Mouse (Mus musculus) WW6 (cell line): ENCODE data around the gene Vmn1r83.

Source experiments
- DNase-seq: peaks from one replicate; pipeline ENCODE4 v3.0.0-alpha.2; 2013; ENCODE audit warnings: low read depth, low spot score

Gene Vmn1r83

DNA sequence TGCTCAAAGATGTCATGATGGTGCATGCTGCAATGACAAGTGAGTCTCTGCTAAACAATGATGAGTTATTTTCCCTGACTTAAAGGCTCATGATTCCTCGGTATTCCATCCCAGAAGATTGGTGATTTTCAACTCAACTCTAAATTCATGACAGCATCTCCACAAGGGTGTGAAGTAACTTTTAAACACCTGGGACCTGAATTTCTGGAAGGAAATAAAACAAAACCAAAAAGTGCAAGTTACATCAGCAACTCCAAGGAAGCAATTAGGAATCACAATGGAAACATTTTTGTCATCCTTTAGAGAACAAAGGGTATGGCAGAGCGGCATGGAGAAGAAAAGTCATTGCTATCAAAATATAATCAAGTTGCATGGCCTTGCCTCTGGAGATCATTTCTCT, at the start of gene Vmn1r83:
Gene Vmn1r83 (minus strand): TSS at position 101 of the 400 bp plus-strand sequence.
- no peak for DNase-seq

DNA sequence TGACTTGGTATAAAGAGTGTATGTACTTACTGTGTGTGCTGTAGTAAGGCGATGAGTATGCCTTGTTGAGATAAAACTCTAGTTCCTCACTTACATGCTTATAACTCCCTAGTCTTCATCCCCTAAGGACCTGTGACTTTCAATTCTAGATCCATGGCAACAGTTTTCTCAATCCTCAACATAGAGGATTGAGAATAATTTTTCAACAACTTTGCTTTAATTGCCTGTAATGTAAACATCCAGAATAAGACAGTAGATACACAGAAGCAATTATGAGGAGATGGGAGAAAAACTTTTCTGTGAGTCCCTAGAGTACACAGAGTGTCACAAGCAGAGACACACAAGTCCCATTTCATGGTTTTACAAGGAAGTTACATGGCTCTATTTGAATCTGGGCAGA, 39.9 kb upstream of the Vmn1r83 start, which contains the start of gene Vmn1r84:
Gene Vmn1r84 (minus strand): TSS at position 101 of the 400 bp plus-strand sequence.
- no peak for DNase-seq

DNA sequence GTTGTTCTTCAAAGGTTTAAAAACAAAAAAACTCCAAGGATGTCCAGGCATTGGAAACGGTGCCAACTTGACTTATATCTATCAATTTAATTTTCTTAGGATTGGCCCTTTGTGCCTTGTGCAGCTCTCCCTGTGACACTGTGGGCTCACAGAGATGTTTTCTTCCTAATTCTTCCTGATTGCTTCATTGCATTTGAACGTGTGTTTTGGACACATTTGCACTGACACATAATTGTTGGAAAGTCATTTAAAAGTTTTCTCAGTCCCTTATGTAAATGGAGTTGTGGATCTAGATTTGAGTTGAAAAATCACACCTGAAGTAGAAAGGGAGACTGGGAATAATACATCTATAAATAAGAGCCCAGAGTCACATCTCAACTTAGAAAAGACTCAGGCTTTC, 29.2 kb downstream of the Vmn1r83 start, which contains the start of gene Vmn1r82:
Gene Vmn1r82 (plus strand): TSS at position 301 of the 400 bp plus-strand sequence.
- DNase-seq = no peak
